Mouse (Mus musculus): Measurements from ENCODE around the gene Fibp. TPM values are rescaled to one million over a fixed set of nuclear protein-coding genes. Genes with fewer than 3 reads are reported as not detected.
"Not testable (repeated sequence)": the region's sequence is repeated elsewhere in the genome, so short reads cannot be mapped to it uniquely, and the experiment has no call there.

Gene Fibp
- polyA plus RNA-seq, 1 experiment from 2014 or later: 99.4 TPM

DNA sequence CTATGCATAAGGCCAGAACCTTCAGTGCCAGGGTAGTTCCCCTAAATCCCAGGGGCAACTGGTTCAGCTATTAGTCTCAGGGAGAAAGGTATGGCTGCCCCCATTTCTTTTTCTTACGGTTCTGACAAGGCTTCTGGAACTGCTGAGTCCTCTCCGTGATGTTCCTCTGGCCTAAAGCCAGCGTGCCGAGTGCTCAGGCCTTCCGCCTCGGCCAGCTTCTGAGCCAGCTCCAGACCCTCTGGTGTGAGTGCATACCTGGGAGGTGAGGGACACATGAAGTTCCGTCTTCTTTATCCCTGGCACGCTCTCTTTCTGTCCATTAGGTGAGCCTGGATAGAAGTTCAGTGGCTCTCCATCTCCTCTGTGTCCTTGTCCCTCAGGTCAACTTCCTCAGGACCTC lies 25.0 kb downstream of the Fibp start:
- no peak overlapping the region for H3K4me2 ChIP-seq
- H3K4me1 ChIP-seq: peaks cover 22% of the 10 kb centered on the region
- WGBS: 85% methylated on average over 8 of the region's 8 CpGs
- no peak for ATAC-seq (ENCODE audit: insufficient read depth, low FRiP score, low read depth)
- H3K9me3 ChIP-seq: no peaks in the 10 kb centered on the region
- H3K4me3 ChIP-seq (replicated peaks): no peak overlapping the region
- H3K9ac ChIP-seq: no peak overlapping the region
- H3K36me3 ChIP-seq: peaks cover 38% of the 10 kb centered on the region
- no peak overlapping the region for H3K27ac ChIP-seq
- no peaks in the 10 kb centered on the region for H3K27me3 ChIP-seq (replicated peaks)

DNA sequence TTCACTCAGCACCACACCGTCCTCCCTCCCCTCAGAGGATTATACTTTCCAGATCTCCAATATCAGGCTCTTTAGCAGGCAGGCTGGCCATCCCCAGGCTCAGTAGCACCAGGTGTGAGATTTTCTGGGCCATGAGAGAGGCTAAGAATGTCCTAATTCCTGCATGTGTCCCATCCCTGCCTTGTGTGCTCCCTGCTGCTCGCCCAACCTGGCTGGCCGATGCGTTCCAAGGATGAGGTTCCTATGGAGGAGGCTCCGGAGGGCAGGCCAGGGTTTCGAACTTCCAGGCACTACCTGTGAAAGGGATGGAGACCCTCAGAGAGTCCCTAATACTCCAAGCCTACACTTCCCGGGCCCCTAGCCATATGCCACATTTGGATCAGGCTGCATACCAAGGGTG lies 25.4 kb downstream of the Fibp start:
- Histone ChIP-seq H3K4me2 (no peak overlapping the region), H3K27me3 (replicated peaks) (no peaks in the 10 kb centered on the region), H3K27ac (no peak overlapping the region), H3K9me3 (no peaks in the 10 kb centered on the region), H3K36me3 (peaks cover 34% of the 10 kb centered on the region), H3K9ac (no peak overlapping the region), H3K4me1 (peaks cover 22% of the 10 kb centered on the region), H3K4me3 (replicated peaks) (no peak overlapping the region)
- WGBS: 90% methylated on average over 7 of the region's 7 CpGs
- ATAC-seq (ENCODE audit: insufficient read depth, low FRiP score, low read depth): no peak

DNA sequence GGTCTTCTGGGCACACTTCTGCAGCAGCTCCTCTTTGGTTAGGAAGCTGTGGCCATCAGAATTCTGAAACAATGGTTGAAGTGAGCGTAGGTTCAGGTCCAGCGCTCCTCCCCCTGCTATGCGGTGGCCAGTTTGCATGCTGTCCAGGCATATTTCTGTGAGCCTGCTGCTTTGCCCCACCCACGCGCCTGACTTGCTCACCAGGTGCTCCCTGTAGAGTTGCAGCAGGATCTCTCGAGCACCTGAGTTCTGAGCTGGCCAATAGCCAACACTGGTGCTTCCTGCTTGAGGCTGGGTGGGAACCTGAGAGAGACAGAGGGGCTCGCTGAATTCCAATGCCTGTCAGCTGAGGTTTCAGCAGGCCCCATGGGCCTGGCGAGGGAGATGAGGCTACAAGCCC lies 25.9 kb downstream of the Fibp start:
- H3K27ac ChIP-seq: no peak overlapping the region
- no peak overlapping the region for H3K4me2 ChIP-seq
- H3K4me1 ChIP-seq: peaks cover 22% of the 10 kb centered on the region
- 78% methylated on average over 8 of the region's 8 CpGs for WGBS
- H3K27me3 ChIP-seq (replicated peaks): no peaks in the 10 kb centered on the region
- H3K4me3 ChIP-seq (replicated peaks): no peak overlapping the region
- no peaks in the 10 kb centered on the region for H3K9me3 ChIP-seq
- 0 out of 2 replicates have a peak overlapping the region, but pooled peaks have one; percentile 12 for H3K9ac ChIP-seq
- H3K36me3 ChIP-seq: peaks cover 31% of the 10 kb centered on the region
- no peak for ATAC-seq (ENCODE audit: insufficient read depth, low FRiP score, low read depth)

DNA sequence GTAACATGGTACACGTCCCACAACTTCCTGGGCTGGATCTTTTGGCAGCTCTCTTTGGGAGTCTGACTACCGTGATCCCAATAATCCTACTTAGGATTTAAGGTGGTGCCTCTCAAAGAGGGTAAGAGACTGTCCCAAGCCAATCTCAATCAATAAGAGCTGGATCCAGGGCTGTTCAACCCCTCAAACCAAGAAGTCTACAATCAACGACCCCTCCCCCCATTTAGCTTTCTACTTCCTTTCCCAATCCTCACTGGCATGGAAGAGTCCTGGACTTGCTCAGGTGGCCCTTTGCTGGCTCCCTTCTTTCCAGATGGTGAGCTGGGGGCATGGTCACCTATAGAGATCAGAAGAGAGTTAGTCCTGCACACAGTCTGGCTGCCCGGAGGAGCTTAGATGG lies 26.4 kb downstream of the Fibp start:
- Histone ChIP-seq H3K27me3 (replicated peaks) (no peaks in the 10 kb centered on the region), H3K9ac (no peak overlapping the region), H3K27ac (no peak overlapping the region), H3K4me2 (peak overlapping the region; percentile 90; the same call in 1 of the 2 replicates), H3K36me3 (peaks cover 27% of the 10 kb centered on the region; the same call in 1 of the 2 replicates), H3K4me3 (replicated peaks) (no peak overlapping the region), H3K9me3 (no peaks in the 10 kb centered on the region), H3K4me1 (peaks cover 22% of the 10 kb centered on the region)
- 75% methylated on average over 4 of the region's 4 CpGs for WGBS
- no peak for ATAC-seq (ENCODE audit: insufficient read depth, low FRiP score, low read depth)

DNA sequence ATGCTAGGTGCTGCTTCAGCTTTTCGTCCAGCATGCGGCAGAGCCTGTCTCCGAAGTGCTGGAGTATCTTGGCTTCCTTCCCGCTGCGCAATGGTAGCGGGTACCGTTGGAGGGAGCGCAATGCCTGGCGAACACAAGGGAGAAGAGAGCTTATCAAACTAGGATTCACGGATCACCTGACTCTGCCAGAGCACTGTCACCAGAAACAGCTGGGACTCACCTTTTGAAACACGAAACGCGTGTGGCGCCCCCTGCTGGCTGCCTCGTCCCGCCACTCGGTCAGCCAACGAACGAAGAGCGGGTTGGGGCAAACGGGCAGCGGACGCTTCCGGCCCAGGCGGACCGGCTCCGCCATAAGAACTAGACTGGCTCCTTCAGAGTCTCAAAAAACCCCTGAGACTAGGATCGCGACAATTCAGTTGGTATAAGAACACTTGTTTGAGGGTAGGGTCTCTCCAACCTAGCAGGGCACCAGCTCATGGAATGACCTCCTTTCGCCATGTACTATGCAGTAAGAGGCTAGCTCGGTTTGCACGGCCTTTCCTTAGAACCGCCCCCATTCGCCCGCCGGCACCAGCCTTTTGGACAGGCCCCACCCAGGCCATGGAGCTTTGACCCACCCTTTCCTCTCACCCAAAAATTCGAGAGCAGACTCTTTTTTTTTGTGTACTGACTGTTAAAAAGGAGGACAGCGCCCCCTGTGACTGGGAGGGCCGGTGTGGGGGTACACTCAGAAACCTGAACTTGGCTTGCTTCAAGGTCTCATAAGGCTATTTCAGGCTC lies 27.5 kb downstream of the Fibp start, which contains the start of gene Mus81:
TSS of gene Mus81 (minus strand) at position 635 of the 783 bp plus-strand sequence.
- peak within 1 kb of the TSS; percentile 58 for H3K9ac ChIP-seq
- peak within 1 kb of the TSS; percentile 100 for H3K27ac ChIP-seq
- peak; percentile 76 for ATAC-seq (ENCODE audit: insufficient read depth, low FRiP score, low read depth)
- under 1% methylated on average over 39 of the region's 39 CpGs for WGBS
- H3K9me3 ChIP-seq: no peaks in the 10 kb centered on the region
- peak within 1 kb of the TSS; percentile 63 for H3K4me3 ChIP-seq (replicated peaks)
- H3K36me3 ChIP-seq: peaks cover 25% of the 10 kb centered on the region
- no peaks in the 10 kb centered on the region for H3K27me3 ChIP-seq (replicated peaks)
- H3K4me2 ChIP-seq: peak within 1 kb of the TSS; percentile 90
- H3K4me1 ChIP-seq: peaks cover 30% of the 10 kb centered on the region

DNA sequence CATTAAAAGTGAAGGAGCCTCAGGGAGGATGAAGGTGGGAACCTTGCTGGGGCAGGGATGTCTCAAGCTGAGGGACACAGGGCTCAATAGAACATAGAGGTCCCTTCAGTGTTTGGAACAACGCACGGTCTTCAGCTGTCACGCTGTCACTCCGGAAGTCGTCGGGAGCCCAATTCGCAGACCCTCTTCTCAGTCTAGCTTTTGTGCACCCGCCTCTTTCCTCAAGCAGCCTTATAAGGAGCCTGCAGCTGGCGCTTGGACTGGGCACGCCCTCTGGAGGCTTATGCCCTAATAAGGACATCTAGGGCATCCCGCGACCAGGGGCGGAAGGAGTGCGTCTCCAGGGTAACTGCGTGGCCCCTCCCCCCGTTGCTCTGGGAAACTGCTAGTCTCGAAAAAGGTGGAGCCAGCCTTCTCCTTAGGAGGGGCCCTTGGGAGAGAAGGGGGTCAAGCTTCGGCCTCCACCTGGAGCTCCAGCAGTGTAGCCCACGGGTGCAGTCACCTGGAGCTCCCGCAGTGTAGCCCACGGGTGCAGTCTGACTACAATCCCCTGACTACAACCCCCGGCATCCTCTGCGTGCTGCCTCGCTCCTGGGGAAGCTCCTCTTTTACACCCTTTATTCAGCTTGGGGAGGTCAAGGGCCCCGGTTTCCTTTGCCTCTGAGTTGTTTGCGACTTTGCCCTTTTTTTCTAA lies 28.6 kb downstream of the Fibp start:
- Histone ChIP-seq H3K9ac (peak overlapping the region; percentile 31; the same call in 1 of the 2 replicates), H3K36me3 (peaks cover 29% of the 10 kb centered on the region), H3K27ac (peak overlapping the region; percentile 100), H3K4me2 (peak overlapping the region; percentile 90), H3K4me3 (replicated peaks) (peak overlapping the region; percentile 63), H3K27me3 (replicated peaks) (no peaks in the 10 kb centered on the region), H3K4me1 (peaks cover 34% of the 10 kb centered on the region), H3K9me3 (no peaks in the 10 kb centered on the region)
- under 1% methylated on average over 26 of the region's 26 CpGs for WGBS
- ATAC-seq (ENCODE audit: insufficient read depth, low FRiP score, low read depth): peak; percentile 83

DNA sequence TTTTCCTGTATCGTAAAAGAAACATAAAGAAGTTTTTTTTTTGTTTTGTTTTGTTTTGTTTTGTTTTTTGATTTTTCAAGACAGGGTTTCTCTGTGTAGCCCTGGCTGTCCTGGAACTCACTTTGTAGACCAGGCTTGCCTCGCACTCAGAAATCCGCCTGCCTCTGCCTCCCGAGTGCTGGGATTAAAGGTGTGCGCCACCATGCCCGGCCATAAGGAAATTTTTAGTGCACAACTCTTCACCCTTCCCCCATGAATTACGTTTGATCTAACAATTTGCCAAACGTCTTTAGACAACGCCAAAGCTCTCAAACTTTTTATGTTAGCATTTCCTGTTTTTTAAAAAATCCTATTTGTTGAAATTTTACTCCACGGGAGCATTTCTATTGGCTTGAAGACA lies 29.3 kb downstream of the Fibp start:
- Histone ChIP-seq H3K4me2 (peak overlapping the region; percentile 90), H3K4me3 (replicated peaks) (peak overlapping the region; percentile 98)
- not testable (repeated sequence) for ATAC-seq (ENCODE audit: insufficient read depth, low FRiP score, low read depth)

DNA sequence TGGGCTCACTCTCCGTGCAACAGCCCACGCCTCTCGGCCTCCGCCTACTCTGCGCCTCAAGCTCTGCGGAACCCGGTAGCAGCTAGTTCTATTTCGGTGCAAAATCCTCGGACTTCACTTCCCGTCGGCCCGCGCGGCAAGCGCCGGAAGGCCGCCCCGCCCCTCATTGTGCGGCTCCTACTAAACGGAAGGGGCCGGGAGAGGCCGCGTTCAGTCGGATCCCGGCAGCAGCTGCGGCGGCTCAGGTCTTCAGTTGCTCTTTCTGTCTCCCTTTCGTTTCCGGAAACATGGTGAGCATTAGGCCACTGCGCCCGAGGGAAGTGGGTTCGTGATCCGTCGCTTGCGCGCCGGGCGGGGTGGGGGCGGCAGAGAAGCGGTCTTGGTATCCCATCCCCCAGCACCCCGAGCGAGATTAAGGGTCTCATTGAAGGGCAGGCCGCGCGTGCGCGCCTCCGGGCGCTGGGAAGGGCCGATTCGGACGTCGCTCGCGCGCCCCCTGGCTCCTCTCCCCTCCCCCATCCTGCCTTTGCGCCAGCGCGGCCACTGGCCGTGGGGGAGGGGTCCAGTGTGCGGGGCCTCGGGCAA lies 30.0 kb downstream of the Fibp start, which contains the start of gene Cfl1:
TSS of gene Cfl1 (plus strand) at position 143 of the 585 bp plus-strand sequence.
- Histone ChIP-seq H3K4me2 (peak within 1 kb of the TSS; percentile 90), H3K36me3 (peaks cover 31% of the 10 kb centered on the region), H3K27ac (peak within 1 kb of the TSS; percentile 100), H3K4me3 (replicated peaks) (peak within 1 kb of the TSS; percentile 98), H3K9ac (peak within 1 kb of the TSS; percentile 99), H3K4me1 (peaks cover 36% of the 10 kb centered on the region), H3K27me3 (replicated peaks) (no peaks in the 10 kb centered on the region), H3K9me3 (no peaks in the 10 kb centered on the region)
- WGBS: under 1% methylated on average over 61 of the region's 62 CpGs
- peak; percentile 68 for ATAC-seq (ENCODE audit: insufficient read depth, low FRiP score, low read depth)

More for the DNA sequence above, 29.3 kb downstream of the Fibp start:
- H3K36me3 ChIP-seq: peaks cover 32% of the 10 kb centered on the region
- H3K4me1 ChIP-seq: peaks cover 36% of the 10 kb centered on the region
- H3K9me3 ChIP-seq; H3K9ac ChIP-seq; H3K27me3 ChIP-seq (replicated peaks): not testable (repeated sequence)
- H3K27ac ChIP-seq: peak overlapping the region; percentile 100
- WGBS: 40% methylated on average over 10 of the region's 10 CpGs

DNA sequence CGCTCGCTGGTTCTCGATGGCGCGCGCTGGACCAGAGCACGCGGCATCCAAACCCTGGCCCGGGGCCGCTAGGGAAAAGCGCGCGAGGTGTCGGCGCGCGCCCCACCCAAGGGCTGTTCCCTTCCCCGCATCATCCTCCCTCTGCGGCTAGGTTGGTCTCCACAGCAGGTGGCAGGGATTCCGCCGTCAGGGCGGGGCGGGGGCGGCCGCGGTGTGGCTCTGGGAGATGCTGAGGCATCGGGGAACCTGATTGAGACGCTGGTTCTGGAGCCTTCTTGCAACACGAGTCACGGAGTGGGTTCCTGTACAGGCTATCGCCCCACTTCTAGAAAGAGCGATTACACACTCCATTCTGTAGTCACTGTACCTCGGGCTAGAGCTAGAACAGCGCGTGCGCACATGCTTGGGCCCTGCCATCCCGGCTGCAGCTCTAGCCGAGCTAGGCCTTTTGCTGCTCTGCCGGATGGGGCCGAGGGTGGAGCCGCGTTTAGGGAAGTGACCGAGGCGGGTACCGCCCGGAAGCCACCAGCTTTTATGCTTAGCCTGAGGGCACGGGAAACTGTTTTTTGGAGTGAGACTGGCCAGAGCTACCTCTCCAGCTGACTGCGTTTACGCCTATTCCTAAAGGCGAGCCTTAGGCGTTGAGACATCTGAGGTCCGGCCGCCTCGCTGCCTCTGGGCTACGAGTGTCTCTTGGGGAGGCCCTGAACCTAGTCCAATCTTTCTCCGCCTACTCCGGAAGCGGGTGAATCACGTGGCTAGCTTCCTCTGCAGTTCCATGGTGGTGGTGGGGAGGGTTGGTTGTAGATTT lies 30.7 kb downstream of the Fibp start:
- Histone ChIP-seq H3K4me1 (peaks cover 35% of the 10 kb centered on the region), H3K27ac (peak overlapping the region; percentile 100), H3K36me3 (peaks cover 31% of the 10 kb centered on the region), H3K27me3 (replicated peaks) (no peaks in the 10 kb centered on the region), H3K4me2 (peak overlapping the region; percentile 50), H3K4me3 (replicated peaks) (peak overlapping the region; percentile 98), H3K9ac (peak overlapping the region; percentile 99), H3K9me3 (no peaks in the 10 kb centered on the region)
- ATAC-seq (ENCODE audit: insufficient read depth, low FRiP score, low read depth): peak; percentile 17; the same call in 1 of the 2 replicates
- WGBS: under 1% methylated on average over 59 of the region's 59 CpGs

DNA sequence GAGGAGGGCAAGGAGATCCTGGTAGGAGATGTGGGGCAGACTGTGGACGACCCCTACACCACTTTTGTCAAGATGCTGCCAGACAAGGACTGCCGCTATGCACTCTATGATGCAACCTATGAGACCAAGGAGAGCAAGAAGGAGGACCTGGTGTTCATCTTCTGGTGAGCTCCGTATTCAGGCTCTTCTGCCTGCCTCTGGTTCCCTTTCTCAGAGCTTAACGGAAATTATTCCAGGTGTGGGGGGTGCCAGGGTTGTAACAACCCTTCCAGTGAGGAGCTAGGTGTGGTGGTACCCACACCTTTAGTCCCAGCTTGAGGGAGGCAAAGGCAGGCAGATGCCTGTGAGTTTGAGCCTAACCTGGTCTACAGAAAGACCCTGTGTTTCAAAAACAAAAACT lies 32.2 kb downstream of the Fibp start:
- H3K27me3 ChIP-seq (replicated peaks): no peaks in the 10 kb centered on the region
- no peaks in the 10 kb centered on the region for H3K9me3 ChIP-seq
- H3K4me1 ChIP-seq: peaks cover 20% of the 10 kb centered on the region; the same call in 1 of the 2 replicates
- no peak overlapping the region for H3K4me2 ChIP-seq
- WGBS: 78% methylated on average over 4 of the region's 4 CpGs
- H3K9ac ChIP-seq: no peak overlapping the region
- no peak for ATAC-seq (ENCODE audit: insufficient read depth, low FRiP score, low read depth)
- no peak overlapping the region for H3K27ac ChIP-seq
- H3K4me3 ChIP-seq (replicated peaks): no peak overlapping the region
- peaks cover 31% of the 10 kb centered on the region for H3K36me3 ChIP-seq

DNA sequence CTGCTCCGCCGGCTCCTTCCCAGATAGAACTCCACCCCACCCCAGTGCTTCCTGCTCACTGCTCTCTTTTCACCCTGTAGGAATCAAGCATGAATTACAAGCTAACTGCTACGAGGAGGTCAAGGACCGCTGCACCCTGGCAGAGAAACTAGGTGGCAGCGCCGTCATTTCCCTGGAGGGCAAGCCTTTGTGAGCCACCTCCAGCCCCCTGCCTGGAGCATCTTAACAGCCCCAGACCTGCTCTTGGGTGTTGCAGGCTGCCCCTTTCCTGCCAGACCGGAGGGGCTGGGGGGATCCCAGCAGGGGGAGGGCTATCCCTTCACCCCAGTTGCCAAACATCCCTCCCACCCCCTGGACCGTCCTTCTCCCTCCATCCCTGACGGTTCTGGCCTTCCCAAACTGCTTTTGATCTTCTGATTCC lies 32.9 kb downstream of the Fibp start:
- not testable (repeated sequence) for H3K27ac ChIP-seq
- 67% methylated on average over 9 of the region's 9 CpGs for WGBS

More for the DNA sequence above, 32.9 kb downstream of the Fibp start:
- not testable (repeated sequence) for H3K27me3 ChIP-seq (replicated peaks); H3K4me2 ChIP-seq; H3K9me3 ChIP-seq; ATAC-seq (ENCODE audit: insufficient read depth, low FRiP score, low read depth); H3K9ac ChIP-seq; H3K4me3 ChIP-seq (replicated peaks)
- Histone ChIP-seq H3K4me1 (peaks cover 20% of the 10 kb centered on the region; the same call in 1 of the 2 replicates), H3K36me3 (peaks cover 31% of the 10 kb centered on the region)

All from stomach, embryonic 15.5 days (tissue).